Mouse (Mus musculus) spleen, adult 2 months (tissue): ENCODE measurements around the gene Nav2.

Experiments used
- CTCF ChIP-seq: fragments of 200-500 bp; IDR thresholded peaks from 2 replicates; pipeline ENCODE4 v1.5.1; 2011; ENCODE audit warnings: mild to moderate bottlenecking, inconsistent platforms; ENCODE audit not compliant: insufficient read depth, insufficient read length, insufficient replicate concordance; ENCODE audit errors: extremely low read depth
- POLR2A ChIP-seq: fragments of 200-500 bp; IDR thresholded peaks from 2 replicates; pipeline ENCODE4 v1.6.1; 2011; ENCODE audit warnings: low read depth, low read length, inconsistent platforms

DNA sequence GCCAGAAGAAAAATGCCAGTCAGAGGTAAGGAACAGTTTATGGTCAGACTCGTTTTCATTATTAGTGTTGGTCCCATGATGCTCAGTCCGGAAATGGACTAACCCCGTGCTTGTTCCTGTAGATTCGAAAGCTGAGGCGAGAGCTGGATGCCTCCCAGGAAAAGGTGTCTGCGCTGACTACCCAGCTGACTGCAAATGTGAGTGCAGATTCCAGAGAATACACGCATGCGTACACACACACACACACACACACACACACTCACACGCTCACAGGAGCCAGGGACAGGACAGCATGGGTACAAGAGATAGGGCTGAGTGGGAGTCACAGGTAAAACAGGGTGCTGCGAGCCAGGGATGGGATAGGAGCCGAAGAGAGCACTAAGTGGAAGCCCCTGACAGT, 656.6 kb downstream of the Nav2 start:
- TF ChIP-seq CTCF (no peak), POLR2A (no peak)
